9 mouse cellular contexts compared by ENCODE assay signal in genomic region chr15:80280646-80281045, GRCm38 (mm10). TPM values are rescaled to one million over a fixed set of nuclear protein-coding genes. Genes with fewer than 3 reads are reported as not detected.
DNase-seq lines count a peak whose midpoint lies in the region; ATAC-seq and TF ChIP-seq lines count a peak whose summit lies in the region.
"Had no signal": no experiment of that assay in that cellular context is flagged by ENCODE, and none has a peak within 500 bp of the region (broad histone marks: within the 10 kb centered on the region; RNA-seq: fewer than 3 reads in every experiment).

No protein-coding gene starts in this region.

- peaks cover 28% of the 10 kb centered on the region for H3K27me3 ChIP-seq in intestine, embryonic 14.5 days (replicated peaks; ENCODE audit: control insufficient read depth, insufficient read depth, low read length)
- H3K27me3 ChIP-seq in intestine, embryonic 16.5 days (replicated peaks; ENCODE audit: control insufficient read depth, insufficient read depth, low read length) = peaks cover 15% of the 10 kb centered on the region
- H3K27me3 ChIP-seq in testis, adult 2 months (ENCODE audit: control insufficient read depth, insufficient read depth, low read length) = no peaks in the 10 kb centered on the region
- peaks cover 8% of the 10 kb centered on the region; the same call in 1 of the 2 replicates for H3K27me3 ChIP-seq in small intestine, adult 2 months (ENCODE audit: control insufficient read depth, insufficient read depth, low read length)

- H3K4me2 ChIP-seq in intestine, embryonic 14.5 days (ENCODE audit: low read length) = no peak overlapping the region
- H3K4me2 ChIP-seq in intestine, embryonic 16.5 days (ENCODE audit: low read depth, low read length) = no peak overlapping the region
- H3K4me2 ChIP-seq: embryonic facial prominence, embryonic 12.5 days had no signal

- ATAC-seq in intestine, embryonic 14.5 days (replicated peaks; ENCODE audit: low FRiP score, low TSS enrichment, low read depth) = no peak
- no peak for ATAC-seq in intestine, embryonic 16.5 days
- ATAC-seq in monocyte, adult 5-6 weeks (replicated peaks; ENCODE audit: insufficient number of reproducible peaks, low FRiP score, low TSS enrichment, poor library complexity, severe bottlenecking) = no peak

- peak; percentile 74 for DNase-seq in intestine, embryonic 14.5 days (ENCODE audit: low spot score)
- DNase-seq in testis, postnatal 14 days (ENCODE audit: low spot score) = no peak
- DNase-seq in embryo, embryonic 9.5 days (ENCODE audit: extremely low spot score) = peak; percentile 40
- no peak for DNase-seq in layer of hippocampus, postnatal 36 days

- no peaks in the 10 kb centered on the region for H3K4me1 ChIP-seq in intestine, embryonic 14.5 days (replicated peaks; ENCODE audit: control insufficient read depth, insufficient read depth, low read length)
- H3K4me1 ChIP-seq in intestine, embryonic 16.5 days (ENCODE audit: control insufficient read depth, insufficient read depth, low read length) = no peaks in the 10 kb centered on the region
- no peaks in the 10 kb centered on the region for H3K4me1 ChIP-seq in testis, adult 2 months (ENCODE audit: control insufficient read depth, insufficient read depth, low read length)
- H3K4me1 ChIP-seq in small intestine, adult 2 months (ENCODE audit: control insufficient read depth, insufficient read depth, insufficient read length, low read length) = no peaks in the 10 kb centered on the region
- H3K4me1 ChIP-seq: embryonic facial prominence, embryonic 12.5 days had no signal

- 28% methylated on average over 6 of the region's 6 CpGs for WGBS in intestine, embryonic 14.5 days
- 24% methylated on average over 6 of the region's 6 CpGs for WGBS in intestine, embryonic 16.5 days
- 25% methylated on average over 6 of the region's 6 CpGs for WGBS in small intestine, adult 2 months

- H3K9ac ChIP-seq in intestine, embryonic 14.5 days (ENCODE audit: low read length) = no peak overlapping the region
- no peak overlapping the region for H3K9ac ChIP-seq in intestine, embryonic 16.5 days (ENCODE audit: low read depth, low read length)
- H3K9ac ChIP-seq: embryonic facial prominence, embryonic 12.5 days had no signal

- TF ChIP-seq POLR2A in testis, adult 2 months (IDR thresholded peaks at IDR 0.05; ENCODE audit: control insufficient read depth, low read depth, low read length) = no peak
- TF ChIP-seq POLR2A in small intestine, adult 2 months (IDR thresholded peaks at IDR 0.05; ENCODE audit: low read depth, low read length) = no peak

- H3K4me3 ChIP-seq in intestine, embryonic 14.5 days (ENCODE audit: low read depth, low read length) = no peak overlapping the region
- no peak overlapping the region for H3K4me3 ChIP-seq in intestine, embryonic 16.5 days (ENCODE audit: low read length)
- no peak overlapping the region for H3K4me3 ChIP-seq in testis, adult 2 months (ENCODE audit: control insufficient read depth, low read depth, low read length)
- no peak overlapping the region for H3K4me3 ChIP-seq in small intestine, adult 2 months (ENCODE audit: low read depth, low read length)
- H3K4me3 ChIP-seq: embryonic facial prominence, embryonic 12.5 days had no signal

- peak; percentile 83; the same call in 1 of the 2 replicates for TF ChIP-seq CTCF in testis, adult 2 months (IDR thresholded peaks at IDR 0.05; ENCODE audit: control insufficient read depth, insufficient read depth, insufficient replicate concordance, low read depth, low read length)
- TF ChIP-seq CTCF in small intestine, adult 2 months (IDR thresholded peaks at IDR 0.05; ENCODE audit: extremely low read depth, insufficient read length, insufficient replicate concordance, low read depth, low read length) = peak; percentile 70; the same call in 1 of the 2 replicates

- H3K9me3 ChIP-seq in intestine, embryonic 14.5 days (ENCODE audit: control insufficient read depth, low read length) = no peaks in the 10 kb centered on the region
- H3K9me3 ChIP-seq in intestine, embryonic 16.5 days (ENCODE audit: control insufficient read depth, low read length) = no peaks in the 10 kb centered on the region
- H3K9me3 ChIP-seq: embryonic facial prominence, embryonic 12.5 days had no signal

- no peak overlapping the region for H3K27ac ChIP-seq in intestine, embryonic 14.5 days (ENCODE audit: low read depth)
- no peak overlapping the region for H3K27ac ChIP-seq in intestine, embryonic 16.5 days (ENCODE audit: low read length)
- no peak overlapping the region for H3K27ac ChIP-seq in testis, adult 2 months (ENCODE audit: control insufficient read depth, insufficient read depth, low read depth, low read length)
- H3K27ac ChIP-seq in small intestine, adult 2 months (ENCODE audit: insufficient read depth, low read depth, low read length) = no peak overlapping the region
- H3K27ac ChIP-seq: embryonic facial prominence, embryonic 12.5 days had no signal

- no peaks in the 10 kb centered on the region for H3K36me3 ChIP-seq in intestine, embryonic 14.5 days (ENCODE audit: control insufficient read depth, insufficient read depth, low read length)
- no peaks in the 10 kb centered on the region for H3K36me3 ChIP-seq in intestine, embryonic 16.5 days (ENCODE audit: control insufficient read depth, insufficient read depth, low read length)
- no peaks in the 10 kb centered on the region for H3K36me3 ChIP-seq in testis, adult 2 months (ENCODE audit: control insufficient read depth, insufficient read depth, low read length)
- no peaks in the 10 kb centered on the region for H3K36me3 ChIP-seq in small intestine, adult 2 months (ENCODE audit: control insufficient read depth, insufficient read depth, low read length)
- H3K36me3 ChIP-seq: embryonic facial prominence, embryonic 12.5 days had no signal

RNA-seq across cellular contexts. Expression of gene Cacna1i, which starts 6.4 kb away (rescaled TPM):
- polyA plus RNA-seq in intestine, embryonic 14.5 days (2014; fragmentation: Nextera tagmentation; extraction: Ambion mirVana) = not detected in 2 replicates
- 0.05 TPM in 1 of 2 replicates, not detected in the other for polyA plus RNA-seq in intestine, embryonic 16.5 days (2015; fragmentation: Nextera tagmentation; extraction: Ambion mirVana)
- 1.1 and 1.2 TPM in 2 replicates for polyA plus RNA-seq in testis, adult 2 months (2012; rRNA removed)
- polyA plus RNA-seq in small intestine, adult 2 months (2012; rRNA removed) = 0.46 and 0.85 TPM in 2 replicates
- 2.2 to 5.0 TPM (median 3.1 TPM) in 3 replicates for total RNA-seq in monocyte, adult 5-6 weeks (2017)
- 10 to 100 TPM; 43.0 to 43.8 TPM for total RNA-seq in layer of hippocampus, postnatal 36 days (2021)

RNA-seq across cellular contexts. Expression of gene Rps19bp1, which starts 16.5 kb away (rescaled TPM):
- polyA plus RNA-seq in intestine, embryonic 14.5 days (2014; fragmentation: Nextera tagmentation; extraction: Ambion mirVana) = 67.2 and 69.6 TPM in 2 replicates
- 43.0 and 47.8 TPM in 2 replicates for polyA plus RNA-seq in intestine, embryonic 16.5 days (2015; fragmentation: Nextera tagmentation; extraction: Ambion mirVana)
- polyA plus RNA-seq in testis, adult 2 months (2012; rRNA removed) = 13.6 and 14.5 TPM in 2 replicates
- 19.1 and 19.3 TPM in 2 replicates for polyA plus RNA-seq in small intestine, adult 2 months (2012; rRNA removed)
- 10.6 to 23.0 TPM (median 13.2 TPM) in 3 replicates for total RNA-seq in monocyte, adult 5-6 weeks (2017)
- total RNA-seq in layer of hippocampus, postnatal 36 days (2021) = 10 to 100 TPM; 35.8 to 37.5 TPM

RNA-seq across cellular contexts. Expression of gene Atf4, which starts 25.7 kb away (rescaled TPM):
- polyA plus RNA-seq in intestine, embryonic 14.5 days (2014; fragmentation: Nextera tagmentation; extraction: Ambion mirVana) = 125 and 136 TPM in 2 replicates
- 141 and 160 TPM in 2 replicates for polyA plus RNA-seq in intestine, embryonic 16.5 days (2015; fragmentation: Nextera tagmentation; extraction: Ambion mirVana)
- 46.0 and 46.7 TPM in 2 replicates for polyA plus RNA-seq in testis, adult 2 months (2012; rRNA removed)
- 127 and 274 TPM in 2 replicates for polyA plus RNA-seq in small intestine, adult 2 months (2012; rRNA removed)
- total RNA-seq in monocyte, adult 5-6 weeks (2017) = 446 to 519 TPM (median 465 TPM) in 3 replicates
- total RNA-seq in layer of hippocampus, postnatal 36 days (2021) = 10 to 100 TPM; 94.7 to 95.9 TPM

RNA-seq across cellular contexts. Expression of gene AC140267.1, which starts 45.0 kb away (rescaled TPM):
- polyA plus RNA-seq in intestine, embryonic 14.5 days (2014; fragmentation: Nextera tagmentation; extraction: Ambion mirVana) = not detected in 2 replicates
- polyA plus RNA-seq in intestine, embryonic 16.5 days (2015; fragmentation: Nextera tagmentation; extraction: Ambion mirVana) = 4.1 TPM in 1 of 2 replicates, not detected in the other
- polyA plus RNA-seq in testis, adult 2 months (2012; rRNA removed) = not detected in 2 replicates
- polyA plus RNA-seq in small intestine, adult 2 months (2012; rRNA removed) = not detected in 2 replicates
- not detected in 3 replicates for total RNA-seq in monocyte, adult 5-6 weeks (2017)
- 10 to 100 TPM; 12.5 to 21.9 TPM for total RNA-seq in layer of hippocampus, postnatal 36 days (2021)

RNA-seq across cellular contexts. Expression of gene Mief1, which starts 46.8 kb away (rescaled TPM):
- polyA plus RNA-seq in intestine, embryonic 14.5 days (2014; fragmentation: Nextera tagmentation; extraction: Ambion mirVana) = 32.0 and 38.8 TPM in 2 replicates
- 26.0 and 29.1 TPM in 2 replicates for polyA plus RNA-seq in intestine, embryonic 16.5 days (2015; fragmentation: Nextera tagmentation; extraction: Ambion mirVana)
- polyA plus RNA-seq in testis, adult 2 months (2012; rRNA removed) = 38.4 and 43.6 TPM in 2 replicates
- 9.4 and 16.7 TPM in 2 replicates for polyA plus RNA-seq in small intestine, adult 2 months (2012; rRNA removed)
- 28.7 to 38.2 TPM (median 29.9 TPM) in 3 replicates for total RNA-seq in monocyte, adult 5-6 weeks (2017)
- total RNA-seq in layer of hippocampus, postnatal 36 days (2021) = 10 to 100 TPM; 30.8 to 32.4 TPM

Comparison
In these comparisons a context has a peak if more than half of its experiments do, and no peak if none do; other contexts are left out.
1. DNase-seq: peak in intestine, embryonic 14.5 days (single experiment) and embryo, embryonic 9.5 days (single experiment); none in testis, postnatal 14 days (single experiment) and layer of hippocampus, postnatal 36 days (0 of 2).